Comparison of ENCODE assay signal across 16 mouse cellular contexts in the genomic region with DNA sequence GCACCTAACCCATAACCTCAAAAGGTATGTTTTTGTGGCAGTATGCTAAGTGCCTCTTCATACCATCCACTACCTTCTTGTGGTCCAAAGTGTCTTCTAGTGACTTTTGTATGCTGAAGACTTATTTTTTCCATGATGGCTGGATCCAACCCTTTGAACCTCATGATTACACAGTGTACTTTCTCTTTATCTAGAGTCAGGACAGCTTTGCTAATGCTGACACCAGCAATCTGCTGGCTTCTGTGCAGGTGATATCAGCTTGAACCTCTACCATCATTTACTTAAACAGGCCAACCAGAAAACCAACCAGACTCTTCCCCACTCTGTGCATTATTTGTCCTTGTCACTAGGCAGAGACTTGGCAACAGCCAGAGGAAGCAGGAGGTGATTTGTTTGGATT.
"Had no signal": no experiment of that assay in that cellular context is flagged by ENCODE, and none has a peak within 500 bp of the region (broad histone marks: within the 10 kb centered on the region; RNA-seq: fewer than 3 reads in every experiment).

No protein-coding gene starts in this region.

- H3K4me3 ChIP-seq: neural tube, embryonic 12.5 days; neural tube, embryonic 13.5 days; neural tube, embryonic 15.5 days; stomach, embryonic 15.5 days had no signal

- H3K27me3 ChIP-seq: neural tube, embryonic 12.5 days; neural tube, embryonic 13.5 days; neural tube, embryonic 15.5 days; stomach, embryonic 15.5 days had no signal

- H3K4me2 ChIP-seq: neural tube, embryonic 12.5 days; neural tube, embryonic 13.5 days; neural tube, embryonic 15.5 days; stomach, embryonic 15.5 days had no signal

- H3K4me1 ChIP-seq: neural tube, embryonic 12.5 days; neural tube, embryonic 13.5 days; neural tube, embryonic 15.5 days; stomach, embryonic 15.5 days had no signal

- H3K27ac ChIP-seq: neural tube, embryonic 12.5 days; neural tube, embryonic 13.5 days; neural tube, embryonic 15.5 days; stomach, embryonic 15.5 days had no signal

- H3K9ac ChIP-seq: neural tube, embryonic 12.5 days; neural tube, embryonic 13.5 days; neural tube, embryonic 15.5 days; stomach, embryonic 15.5 days had no signal

- H3K9me3 ChIP-seq: neural tube, embryonic 12.5 days; neural tube, embryonic 13.5 days; neural tube, embryonic 15.5 days; stomach, embryonic 15.5 days had no signal

- H3K36me3 ChIP-seq: neural tube, embryonic 12.5 days; neural tube, embryonic 13.5 days; neural tube, embryonic 15.5 days; stomach, embryonic 15.5 days had no signal

- DNase-seq: retina, postnatal 1 day; right cerebral cortex, adult 18-20 months; right cerebral cortex, postnatal 14 days; right cerebral cortex, postnatal 25 days; right cerebral cortex, postnatal 4 days; spleen, adult 18-20 months; thymus, adult 18-20 months; thymus, adult 2 months; thymus, postnatal 14 days; thymus, postnatal 25 days; thymus, postnatal 36 days; thymus, postnatal 4 days had no signal
